Comparison of ENCODE assay signal across 43 mouse cellular contexts in the genomic region with DNA sequence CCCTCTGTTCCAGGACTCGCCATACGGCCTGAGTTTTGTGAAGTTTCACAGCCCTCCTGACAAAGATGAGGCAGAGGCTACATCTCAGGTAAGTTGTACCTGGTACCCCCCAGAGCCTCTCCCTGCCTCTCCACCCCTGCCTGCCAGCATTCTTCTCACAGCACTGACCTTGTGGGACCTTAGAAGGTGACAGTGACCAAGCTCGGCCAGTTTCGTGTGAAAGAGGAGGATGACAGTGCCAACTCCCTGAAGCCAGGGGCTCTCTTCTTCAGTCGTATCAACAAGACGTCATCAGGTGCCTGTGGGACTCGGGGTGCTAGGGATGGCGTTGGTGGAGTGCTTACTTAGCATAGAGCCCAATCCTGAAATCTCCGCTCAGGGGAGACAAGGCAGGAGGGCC. TPM values are rescaled to one million over a fixed set of nuclear protein-coding genes. Genes with fewer than 3 reads are reported as not detected.
"Had no signal": no experiment of that assay in that cellular context is flagged by ENCODE, and none has a peak within 500 bp of the region (broad histone marks: within the 10 kb centered on the region; RNA-seq: fewer than 3 reads in every experiment).

No protein-coding gene starts in this region.

- ATAC-seq: hindbrain, embryonic 16.5 days; hindbrain, postnatal 0 days; inflammation-experienced regulatory T-cells, adult 6 months; intestine, embryonic 15.5 days; intestine, embryonic 16.5 days; intestine, postnatal 0 days had no signal

- H3K9ac ChIP-seq: heart, embryonic 12.5 days; heart, embryonic 13.5 days; heart, embryonic 15.5 days; hindbrain, embryonic 12.5 days; hindbrain, embryonic 13.5 days; hindbrain, embryonic 14.5 days; hindbrain, embryonic 15.5 days; intestine, embryonic 15.5 days; kidney, embryonic 15.5 days had no signal

- H3K4me1 ChIP-seq: heart, embryonic 10.5 days; heart, embryonic 12.5 days; heart, embryonic 13.5 days; heart, embryonic 15.5 days; hindbrain, embryonic 10.5 days; hindbrain, embryonic 12.5 days; hindbrain, embryonic 13.5 days; hindbrain, embryonic 15.5 days; intestine, embryonic 15.5 days had no signal

- H3K9me3 ChIP-seq: heart, embryonic 10.5 days; heart, embryonic 12.5 days; heart, embryonic 13.5 days; heart, embryonic 15.5 days; hindbrain, embryonic 10.5 days; hindbrain, embryonic 12.5 days; hindbrain, embryonic 13.5 days; hindbrain, embryonic 15.5 days; intestine, embryonic 15.5 days; kidney, embryonic 15.5 days had no signal

- H3K27ac ChIP-seq: heart, embryonic 10.5 days; heart, embryonic 13.5 days; heart, embryonic 15.5 days; hindbrain, embryonic 10.5 days; hindbrain, embryonic 12.5 days; hindbrain, embryonic 13.5 days; hindbrain, embryonic 14.5 days; hindbrain, embryonic 15.5 days; hindbrain, postnatal 0 days; intestine, embryonic 15.5 days; kidney, embryonic 15.5 days; kidney, postnatal 0 days; layer of hippocampus, adult 2 months had no signal

- DNase-seq: heart, postnatal 10 days; heart, postnatal 14 days; heart, postnatal 36 days; heart, postnatal 4 days; kidney, adult 11 months; kidney, adult 18-20 months; kidney, postnatal 10 days; kidney, postnatal 14 days; kidney, postnatal 25 days; kidney, postnatal 4 days; layer of hippocampus, adult 9-11 months; layer of hippocampus, postnatal 36 days had no signal

- H3K27me3 ChIP-seq: heart, embryonic 12.5 days; heart, embryonic 13.5 days; heart, embryonic 15.5 days; hindbrain, embryonic 12.5 days; hindbrain, embryonic 13.5 days; hindbrain, embryonic 15.5 days; intestine, embryonic 15.5 days; kidney, embryonic 15.5 days had no signal

- H3K4me3 ChIP-seq: heart, embryonic 10.5 days; heart, embryonic 12.5 days; heart, embryonic 13.5 days; heart, embryonic 15.5 days; hindbrain, embryonic 10.5 days; hindbrain, embryonic 12.5 days; hindbrain, embryonic 13.5 days; hindbrain, embryonic 15.5 days; intestine, embryonic 15.5 days; kidney, embryonic 15.5 days; layer of hippocampus, adult 2 months had no signal

- H3K4me2 ChIP-seq: heart, embryonic 11.5 days; heart, embryonic 12.5 days; heart, embryonic 13.5 days; heart, embryonic 15.5 days; hindbrain, embryonic 12.5 days; hindbrain, embryonic 13.5 days; hindbrain, embryonic 14.5 days; hindbrain, embryonic 15.5 days; intestine, embryonic 15.5 days; kidney, embryonic 15.5 days had no signal

RNA-seq across cellular contexts. Expression of a gene that starts 20.3 kb away (rescaled TPM):
- total RNA-seq: heart, postnatal 10 days; heart, postnatal 14 days; heart, postnatal 25 days; heart, postnatal 36 days; heart, postnatal 4 days; hematopoietic stem cell, adult 5-6 weeks; hindbrain, postnatal 0 days; layer of hippocampus, adult 18-20 months; layer of hippocampus, adult 2 months; layer of hippocampus, postnatal 10 days; layer of hippocampus, postnatal 14 days; layer of hippocampus, postnatal 25 days; layer of hippocampus, postnatal 36 days; left cerebral cortex, adult 18-20 months had no signal
- polyA plus RNA-seq: heart, embryonic 11.5 days; heart, embryonic 12.5 days; heart, embryonic 13.5 days; heart, embryonic 14.5 days; heart, embryonic 15.5 days; heart, postnatal 0 days; hindbrain, embryonic 10.5 days; hindbrain, embryonic 12.5 days; hindbrain, embryonic 13.5 days; hindbrain, embryonic 14.5 days; hindbrain, embryonic 16.5 days; hindbrain, postnatal 0 days; inflammation-experienced regulatory T-cells, adult 6 months; intestine, embryonic 14.5 days; intestine, embryonic 15.5 days; intestine, postnatal 0 days; kidney, adult 2 months; large intestine, adult 2 months had no signal

RNA-seq across cellular contexts. Expression of a gene that starts 21.2 kb away (rescaled TPM):
- total RNA-seq: hematopoietic stem cell, adult 5-6 weeks had no signal
